Mouse (Mus musculus): ENCODE data around the gene Mark1. TPM values are rescaled to one million over a fixed set of nuclear protein-coding genes. Genes with fewer than 3 reads are reported as not detected.

Gene Mark1
- 0.10 TPM in 1 of 2 replicates, not detected in the other for total RNA-seq (2015)
- not detected in 2 replicates for total RNA-seq (2017)

GRCm38 (mm10) chr1:184999071-184999750, at the start of gene Mark1:
Gene Mark1, minus strand, starts transcription at chr1:184999570.
- ATAC-seq (replicated peaks; ENCODE audit: poor library complexity), result no peak

GRCm38 (mm10) chr1:185047516-185048247, 48.3 kb upstream of the Mark1 start:
- ATAC-seq (replicated peaks; ENCODE audit: poor library complexity), result no peak

- ATAC-seq (replicated peaks; ENCODE audit: poor library complexity), result no peak
Measured at GRCm38 (mm10) chr1:185046513-185046912, 47.1 kb upstream of the Mark1 start.

- no peak for ATAC-seq (replicated peaks; ENCODE audit: poor library complexity)
Measured at GRCm38 (mm10) chr1:185038183-185038686, 38.9 kb upstream of the Mark1 start.

GRCm38 (mm10) chr1:185030565-185030964, 31.2 kb upstream of the Mark1 start:
- ATAC-seq (replicated peaks; ENCODE audit: poor library complexity), result no peak

GRCm38 (mm10) chr1:185020429-185021168, 21.2 kb upstream of the Mark1 start:
- ATAC-seq (replicated peaks; ENCODE audit: poor library complexity), result no peak

GRCm38 (mm10) chr1:185012566-185012965, 13.2 kb upstream of the Mark1 start:
- no peak for ATAC-seq (replicated peaks; ENCODE audit: poor library complexity)

GRCm38 (mm10) chr1:185007066-185007465, 7.7 kb upstream of the Mark1 start:
- ATAC-seq (replicated peaks; ENCODE audit: poor library complexity), result no peak

- ATAC-seq (replicated peaks; ENCODE audit: poor library complexity), result no peak
Measured at GRCm38 (mm10) chr1:184999780-185000599, 620 bp upstream of the Mark1 start.

GRCm38 (mm10) chr1:184998631-184999030, 739 bp downstream of the Mark1 start:
- ATAC-seq (replicated peaks; ENCODE audit: poor library complexity), result no peak

GRCm38 (mm10) chr1:184998161-184998560, 1.2 kb downstream of the Mark1 start:
- no peak for ATAC-seq (replicated peaks; ENCODE audit: poor library complexity)

- no peak for ATAC-seq (replicated peaks; ENCODE audit: poor library complexity)
Measured at GRCm38 (mm10) chr1:184997466-184997865, 1.9 kb downstream of the Mark1 start.

GRCm38 (mm10) chr1:184995335-184995734, 4.0 kb downstream of the Mark1 start:
- no peak for ATAC-seq (replicated peaks; ENCODE audit: poor library complexity)

GRCm38 (mm10) chr1:184991191-184991590, 8.2 kb downstream of the Mark1 start:
- no peak for ATAC-seq (replicated peaks; ENCODE audit: poor library complexity)

- ATAC-seq (replicated peaks; ENCODE audit: poor library complexity), result no peak
Measured at GRCm38 (mm10) chr1:184986748-184987147, 12.6 kb downstream of the Mark1 start.

GRCm38 (mm10) chr1:184984723-184985122, 14.6 kb downstream of the Mark1 start:
- no peak for ATAC-seq (replicated peaks; ENCODE audit: poor library complexity)

GRCm38 (mm10) chr1:184983751-184984150, 15.6 kb downstream of the Mark1 start:
- ATAC-seq (replicated peaks; ENCODE audit: poor library complexity), result no peak

GRCm38 (mm10) chr1:184972214-184972776, 27.1 kb downstream of the Mark1 start:
- ATAC-seq (replicated peaks; ENCODE audit: poor library complexity), result no peak

- ATAC-seq (replicated peaks; ENCODE audit: poor library complexity), result no peak
Measured at GRCm38 (mm10) chr1:184969374-184969773, 30.0 kb downstream of the Mark1 start.

- peak; percentile 72 for ATAC-seq (replicated peaks; ENCODE audit: poor library complexity)
Measured at GRCm38 (mm10) chr1:184965682-184966360, 33.5 kb downstream of the Mark1 start.
